Mouse (Mus musculus): ENCODE measurements around the gene Hkdc1. TPM values are rescaled to one million over a fixed set of nuclear protein-coding genes. Genes with fewer than 3 reads are reported as not detected.
A peak's percentile ranks its signal among the peaks of the same experiment; 100 is the strongest.
"Not testable (repeated sequence)": the region's sequence is repeated elsewhere in the genome, so short reads cannot be mapped to it uniquely, and the experiment has no call there.

Hkdc1 gene
- polyA plus RNA-seq (2014; fragmentation: Nextera tagmentation; extraction: Ambion mirVana): 0.22 TPM in 1 of 2 replicates, not detected in the other

- ATAC-seq (ENCODE audit: insufficient read depth, low FRiP score, low TSS enrichment) (no peak), DNase-seq (ENCODE audit: low spot score) (no peak)
- Histone ChIP-seq H3K36me3 (ENCODE audit: control insufficient read depth, insufficient read depth, low read length) (no peaks in the 10 kb centered on the region), H3K9me3 (ENCODE audit: control insufficient read depth, low read length) (no peaks in the 10 kb centered on the region), H3K4me1 (ENCODE audit: control insufficient read depth, insufficient read depth, low read length) (no peaks in the 10 kb centered on the region), H3K27me3 (ENCODE audit: control insufficient read depth, insufficient read depth, low read length) (no peaks in the 10 kb centered on the region), H3K4me3 (ENCODE audit: low read depth, low read length) (no peak within 1 kb of the TSS), H3K4me2 (ENCODE audit: low read depth) (no peak within 1 kb of the TSS), H3K9ac (ENCODE audit: low read length) (no peak within 1 kb of the TSS), H3K27ac (ENCODE audit: low read depth, low read length) (no peak within 1 kb of the TSS)
- 35% methylated on average over 15 of the region's 15 CpGs for WGBS
Observed at GRCm38 (mm10) chr10:62422255-62422654, at the start of gene Hkdc1. Gene Hkdc1 (minus strand): TSS chr10:62422491.

GRCm38 (mm10) chr10:62471105-62471504 lies 48.8 kb upstream of the Hkdc1 start:
- H3K4me3 ChIP-seq (ENCODE audit: low read depth, low read length): no peak overlapping the region
- no peak overlapping the region for H3K4me2 ChIP-seq (ENCODE audit: low read depth)
- no peaks in the 10 kb centered on the region for H3K27me3 ChIP-seq (ENCODE audit: control insufficient read depth, insufficient read depth, low read length)
- WGBS: 67% methylated on average over 5 of the region's 5 CpGs
- no peaks in the 10 kb centered on the region for H3K9me3 ChIP-seq (ENCODE audit: control insufficient read depth, low read length)
- no peak overlapping the region for H3K9ac ChIP-seq (ENCODE audit: low read length)
- no peak overlapping the region for H3K27ac ChIP-seq (ENCODE audit: low read depth, low read length)
- H3K36me3 ChIP-seq (ENCODE audit: control insufficient read depth, insufficient read depth, low read length): no peaks in the 10 kb centered on the region
- no peaks in the 10 kb centered on the region for H3K4me1 ChIP-seq (ENCODE audit: control insufficient read depth, insufficient read depth, low read length)
- DNase-seq (ENCODE audit: low spot score) (no peak), ATAC-seq (ENCODE audit: insufficient read depth, low FRiP score, low TSS enrichment) (no peak)

GRCm38 (mm10) chr10:62469736-62470135 lies 47.4 kb upstream of the Hkdc1 start:
- WGBS: 89% methylated on average over 4 of the region's 4 CpGs
- no peak for ATAC-seq (ENCODE audit: insufficient read depth, low FRiP score, low TSS enrichment)

GRCm38 (mm10) chr10:62461321-62461720 lies 39.0 kb upstream of the Hkdc1 start:
- H3K4me3 ChIP-seq (ENCODE audit: low read depth, low read length): no peak overlapping the region
- H3K9ac ChIP-seq (ENCODE audit: low read length): no peak overlapping the region
- H3K27me3 ChIP-seq (ENCODE audit: control insufficient read depth, insufficient read depth, low read length): no peaks in the 10 kb centered on the region
- ATAC-seq (ENCODE audit: insufficient read depth, low FRiP score, low TSS enrichment): no peak
- no peaks in the 10 kb centered on the region for H3K9me3 ChIP-seq (ENCODE audit: control insufficient read depth, low read length)
- no peak overlapping the region for H3K4me2 ChIP-seq (ENCODE audit: low read depth)
- H3K36me3 ChIP-seq (ENCODE audit: control insufficient read depth, insufficient read depth, low read length): peaks cover 5% of the 10 kb centered on the region; the same call in 1 of the 2 replicates
- no peak overlapping the region for H3K27ac ChIP-seq (ENCODE audit: low read depth, low read length)
- H3K4me1 ChIP-seq (ENCODE audit: control insufficient read depth, insufficient read depth, low read length): no peaks in the 10 kb centered on the region
- DNase-seq (ENCODE audit: low spot score): no peak

More at GRCm38 (mm10) chr10:62469736-62470135, 47.4 kb upstream of the Hkdc1 start:
- Histone ChIP-seq H3K9ac (ENCODE audit: low read length) (no peak overlapping the region), H3K27me3 (ENCODE audit: control insufficient read depth, insufficient read depth, low read length) (no peaks in the 10 kb centered on the region), H3K4me1 (ENCODE audit: control insufficient read depth, insufficient read depth, low read length) (no peaks in the 10 kb centered on the region), H3K27ac (ENCODE audit: low read depth, low read length) (no peak overlapping the region), H3K4me2 (ENCODE audit: low read depth) (no peak overlapping the region), H3K36me3 (ENCODE audit: control insufficient read depth, insufficient read depth, low read length) (no peaks in the 10 kb centered on the region), H3K9me3 (ENCODE audit: control insufficient read depth, low read length) (no peaks in the 10 kb centered on the region), H3K4me3 (ENCODE audit: low read depth, low read length) (no peak overlapping the region)
- no peak for DNase-seq (ENCODE audit: low spot score)

GRCm38 (mm10) chr10:62452001-62452400 lies 29.7 kb upstream of the Hkdc1 start:
- not testable (repeated sequence) for ATAC-seq (ENCODE audit: insufficient read depth, low FRiP score, low TSS enrichment); H3K27me3 ChIP-seq (ENCODE audit: control insufficient read depth, insufficient read depth, low read length); H3K4me1 ChIP-seq (ENCODE audit: control insufficient read depth, insufficient read depth, low read length)

GRCm38 (mm10) chr10:62450280-62450640 lies 28.0 kb upstream of the Hkdc1 start:
- H3K4me1 ChIP-seq (ENCODE audit: control insufficient read depth, insufficient read depth, low read length): peaks cover 9% of the 10 kb centered on the region
- H3K4me2 ChIP-seq (ENCODE audit: low read depth): peak overlapping the region; percentile 57
- H3K36me3 ChIP-seq (ENCODE audit: control insufficient read depth, insufficient read depth, low read length): peaks cover 12% of the 10 kb centered on the region
- WGBS: 42% methylated on average over 18 of the region's 18 CpGs
- H3K27me3 ChIP-seq (ENCODE audit: control insufficient read depth, insufficient read depth, low read length): no peaks in the 10 kb centered on the region
- DNase-seq (ENCODE audit: low spot score) (no peak), ATAC-seq (ENCODE audit: insufficient read depth, low FRiP score, low TSS enrichment) (peak; percentile 31)
- peak overlapping the region; percentile 73 for H3K4me3 ChIP-seq (ENCODE audit: low read depth, low read length)
- H3K27ac ChIP-seq (ENCODE audit: low read depth, low read length): no peak overlapping the region
- no peaks in the 10 kb centered on the region for H3K9me3 ChIP-seq (ENCODE audit: control insufficient read depth, low read length)
- H3K9ac ChIP-seq (ENCODE audit: low read length): peak overlapping the region; percentile 85

More at GRCm38 (mm10) chr10:62452001-62452400, 29.7 kb upstream of the Hkdc1 start:
- not testable (repeated sequence) for H3K9ac ChIP-seq (ENCODE audit: low read length); DNase-seq (ENCODE audit: low spot score); H3K36me3 ChIP-seq (ENCODE audit: control insufficient read depth, insufficient read depth, low read length); H3K4me3 ChIP-seq (ENCODE audit: low read depth, low read length); H3K4me2 ChIP-seq (ENCODE audit: low read depth); H3K9me3 ChIP-seq (ENCODE audit: control insufficient read depth, low read length); H3K27ac ChIP-seq (ENCODE audit: low read depth, low read length)
- 69% methylated on average over 11 of the region's 11 CpGs for WGBS

DNA sequence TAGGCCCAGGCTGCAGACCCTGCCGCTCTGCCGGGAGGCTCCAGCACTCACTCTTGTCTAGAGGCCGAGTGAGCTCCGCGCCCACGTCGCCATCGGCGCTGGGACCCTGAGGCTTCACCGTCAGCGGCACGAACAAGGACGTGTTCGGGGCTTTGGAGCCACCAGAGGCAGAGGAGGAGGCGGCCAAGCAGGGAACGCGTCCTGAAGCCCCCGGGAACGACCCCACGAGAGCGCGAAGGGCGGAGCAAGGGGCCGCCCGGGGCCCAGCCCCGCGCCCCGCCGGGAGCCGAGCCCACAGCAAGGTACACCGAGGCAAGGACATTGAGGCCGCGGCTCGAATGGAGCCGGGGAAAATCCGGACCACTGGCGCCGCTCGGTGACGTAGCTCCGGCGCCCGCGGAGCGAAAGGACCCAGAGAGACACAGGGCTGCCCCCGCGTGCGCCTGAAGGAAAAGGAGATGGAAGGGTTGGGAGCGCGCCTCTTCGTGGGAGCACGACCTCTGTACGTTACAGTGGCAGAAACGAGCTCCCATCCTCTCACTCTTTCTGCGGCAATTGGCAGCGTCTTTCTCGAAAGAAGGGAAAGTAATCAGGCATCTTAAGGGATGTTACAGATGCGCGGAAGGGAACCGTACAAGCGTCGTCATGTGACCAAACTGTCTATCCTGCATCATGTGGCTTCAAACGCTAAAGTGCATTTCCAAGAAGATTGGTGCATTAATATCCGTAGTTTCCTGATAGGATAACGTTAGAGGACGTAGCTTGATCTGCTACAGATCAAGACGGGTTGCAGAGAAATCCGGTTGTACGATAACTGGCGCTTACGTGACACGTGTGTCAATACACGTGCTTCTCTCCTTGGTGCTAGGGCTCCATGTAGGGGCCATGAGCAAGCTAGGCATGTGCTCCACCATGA lies 27.3 kb upstream of the Hkdc1 start, which contains the start of the genes 4930507D05Rik and Supv3l1:
4930507D05Rik (plus strand) TSS at position 126 of the 916 bp plus-strand sequence.
Supv3l1 (minus strand) TSS at position 375 of the 916 bp plus-strand sequence.
- ATAC-seq (ENCODE audit: insufficient read depth, low FRiP score, low TSS enrichment): peak; percentile 89
- WGBS: under 1% methylated on average over 71 of the region's 73 CpGs

DNA sequence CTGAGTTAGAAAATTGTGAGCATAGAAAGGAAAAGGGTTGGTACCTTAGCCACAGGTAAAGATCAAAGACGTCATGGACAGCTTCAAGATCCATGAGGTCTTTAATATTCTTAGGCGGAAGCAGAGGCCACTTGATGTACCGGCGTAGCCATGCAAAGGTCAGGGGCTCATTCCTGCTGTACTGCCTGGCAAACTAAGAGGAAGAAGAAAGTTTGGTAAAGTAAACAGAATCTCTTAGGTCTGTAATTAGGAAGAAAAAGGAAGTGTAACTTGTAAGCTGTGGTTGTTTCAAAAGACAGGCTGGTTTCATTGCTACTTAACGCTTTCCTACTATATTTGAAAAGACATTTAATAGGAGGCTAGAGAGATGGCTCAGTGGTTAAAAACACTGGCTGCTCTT lies 8.1 kb upstream of the Hkdc1 start:
- H3K27ac ChIP-seq (ENCODE audit: low read depth, low read length): no peak overlapping the region
- no peak overlapping the region for H3K9ac ChIP-seq (ENCODE audit: low read length)
- no peaks in the 10 kb centered on the region for H3K4me1 ChIP-seq (ENCODE audit: control insufficient read depth, insufficient read depth, low read length)
- H3K4me2 ChIP-seq (ENCODE audit: low read depth): no peak overlapping the region
- WGBS: 94% methylated on average over 5 of the region's 5 CpGs
- no peaks in the 10 kb centered on the region for H3K27me3 ChIP-seq (ENCODE audit: control insufficient read depth, insufficient read depth, low read length)
- H3K4me3 ChIP-seq (ENCODE audit: low read depth, low read length): no peak overlapping the region
- DNase-seq (ENCODE audit: low spot score) (no peak), ATAC-seq (ENCODE audit: insufficient read depth, low FRiP score, low TSS enrichment) (no peak)
- no peaks in the 10 kb centered on the region for H3K9me3 ChIP-seq (ENCODE audit: control insufficient read depth, low read length)
- peaks cover 21% of the 10 kb centered on the region for H3K36me3 ChIP-seq (ENCODE audit: control insufficient read depth, insufficient read depth, low read length)

More for the DNA sequence above, 27.3 kb upstream of the Hkdc1 start, which contains the start of the genes 4930507D05Rik and Supv3l1:
- Histone ChIP-seq H3K9ac (ENCODE audit: low read length) (peak within 1 kb of the TSS; percentile 85), H3K36me3 (ENCODE audit: control insufficient read depth, insufficient read depth, low read length) (peaks cover 12% of the 10 kb centered on the region), H3K4me2 (ENCODE audit: low read depth) (peak within 1 kb of the TSS; percentile 57), H3K27ac (ENCODE audit: low read depth, low read length) (peak within 1 kb of the TSS; percentile 65), H3K27me3 (ENCODE audit: control insufficient read depth, insufficient read depth, low read length) (no peaks in the 10 kb centered on the region), H3K9me3 (ENCODE audit: control insufficient read depth, low read length) (no peaks in the 10 kb centered on the region), H3K4me3 (ENCODE audit: low read depth, low read length) (peak within 1 kb of the TSS; percentile 73), H3K4me1 (ENCODE audit: control insufficient read depth, insufficient read depth, low read length) (peaks cover 9% of the 10 kb centered on the region)
- peak; percentile 93 for DNase-seq (ENCODE audit: low spot score)

All from neural tube, embryonic 11.5 days (tissue).